Mouse (Mus musculus): ENCODE results near the gene Tmem161b. TPM values are rescaled to one million over a fixed set of nuclear protein-coding genes. Genes with fewer than 3 reads are reported as not detected.
"Not testable (repeated sequence)": the region's sequence is repeated elsewhere in the genome, so short reads cannot be mapped to it uniquely, and the experiment has no call there.

The Tmem161b gene
- polyA plus RNA-seq (2012; fragmentation: generic; extraction: Trizol) = 2.5 TPM

- Histone ChIP-seq H3K4me3 (peak within 1 kb of the TSS; percentile 92), H3K27me3 (ENCODE audit: control insufficient read depth, insufficient read depth, insufficient read length) (no peaks in the 10 kb centered on the region), H3K4me2 (ENCODE audit: low read depth) (peak within 1 kb of the TSS; percentile 91), H3K36me3 (ENCODE audit: control insufficient read depth, insufficient read depth) (peaks cover 3% of the 10 kb centered on the region), H3ac (ENCODE audit: control insufficient read depth, insufficient read length) (peak within 1 kb of the TSS; percentile 56), H3K79me2 (ENCODE audit: control insufficient read depth, insufficient read depth) (peaks cover 48% of the 10 kb centered on the region)
- no peak for TF ChIP-seq USF1 (IDR thresholded peaks at IDR 0.05; ENCODE audit: low read depth)
- TF ChIP-seq POLR2A (IDR thresholded peaks at IDR 0.05; ENCODE audit: insufficient read length, low read depth) = peak; percentile 27
Observed at GRCm38 (mm10) chr13:84221820-84222681, at the start of gene Tmem161b. Tmem161b (plus strand) TSS chr13:84222296.

DNA sequence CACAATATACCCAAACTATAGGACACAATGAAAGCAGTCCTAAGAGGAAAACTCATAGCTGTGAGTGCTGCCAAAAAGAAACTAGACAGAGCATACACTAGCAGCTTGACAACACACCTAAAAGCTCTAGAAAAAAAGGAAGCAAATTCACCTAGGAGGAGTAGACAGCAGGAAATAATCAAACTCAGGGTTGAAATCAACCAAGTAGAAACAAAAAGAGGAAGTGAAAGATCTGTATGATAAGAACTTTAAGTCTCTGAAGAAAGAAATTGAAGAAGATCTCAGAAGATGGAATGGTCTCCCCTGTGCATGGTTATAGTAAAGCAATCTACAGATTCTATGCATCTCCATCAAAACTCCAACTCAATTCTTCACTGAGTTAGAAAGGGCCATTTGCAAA is 36.3 kb upstream of the Tmem161b start:
- not testable (repeated sequence) for H3K4me3 ChIP-seq; H3ac ChIP-seq (ENCODE audit: control insufficient read depth, insufficient read length); H3K79me2 ChIP-seq (ENCODE audit: control insufficient read depth, insufficient read depth); H3K27me3 ChIP-seq (ENCODE audit: control insufficient read depth, insufficient read depth, insufficient read length); H3K4me2 ChIP-seq (ENCODE audit: low read depth); H3K36me3 ChIP-seq (ENCODE audit: control insufficient read depth, insufficient read depth)

GRCm38 (mm10) chr13:84192723-84193122 is 29.4 kb upstream of the Tmem161b start:
- TF ChIP-seq POLR2AphosphoS2 (IDR thresholded peaks at IDR 0.05; ENCODE audit: insufficient read length, low read depth) = no peak
- TF ChIP-seq REST (IDR thresholded peaks at IDR 0.05; ENCODE audit: insufficient read depth, insufficient read length) = no peak
- TF ChIP-seq SRF (IDR thresholded peaks at IDR 0.05; ENCODE audit: control insufficient read depth, insufficient read length, low read depth) = no peak
- TF ChIP-seq E2F4 (IDR thresholded peaks at IDR 0.05; ENCODE audit: insufficient read depth) = no peak
- TF ChIP-seq USF1 (IDR thresholded peaks at IDR 0.05; ENCODE audit: low read depth) = no peak
- TF ChIP-seq MYOG (IDR thresholded peaks at IDR 0.05; ENCODE audit: control insufficient read depth in 1 of 3, insufficient read depth in 1 of 3, insufficient read length in 2 of 3, low read depth in 2 of 3) = no peak
- TF ChIP-seq CEBPB (IDR thresholded peaks at IDR 0.05; ENCODE audit: insufficient read depth, poor library complexity, severe bottlenecking) = no peak
- TF ChIP-seq MAX (IDR thresholded peaks at IDR 0.05; ENCODE audit: low read depth) = no peak
- no peak for TF ChIP-seq TCF12 (IDR thresholded peaks at IDR 0.05; ENCODE audit: insufficient read depth, poor library complexity, severe bottlenecking)
- TF ChIP-seq MYOD1 (IDR thresholded peaks at IDR 0.05; ENCODE audit: control insufficient read depth in 1 of 3, insufficient read length in 2 of 3, low read depth in 2 of 3) = no peak
- TF ChIP-seq TCF3 (IDR thresholded peaks at IDR 0.05; ENCODE audit: insufficient read length, low read depth) = no peak
- TF ChIP-seq POLR2A (IDR thresholded peaks at IDR 0.05; ENCODE audit: insufficient read length, low read depth) = no peak
- Histone ChIP-seq H3K79me2 (ENCODE audit: control insufficient read depth, insufficient read depth) (no peaks in the 10 kb centered on the region), H3ac (ENCODE audit: control insufficient read depth, insufficient read length) (no peak overlapping the region)

DNA sequence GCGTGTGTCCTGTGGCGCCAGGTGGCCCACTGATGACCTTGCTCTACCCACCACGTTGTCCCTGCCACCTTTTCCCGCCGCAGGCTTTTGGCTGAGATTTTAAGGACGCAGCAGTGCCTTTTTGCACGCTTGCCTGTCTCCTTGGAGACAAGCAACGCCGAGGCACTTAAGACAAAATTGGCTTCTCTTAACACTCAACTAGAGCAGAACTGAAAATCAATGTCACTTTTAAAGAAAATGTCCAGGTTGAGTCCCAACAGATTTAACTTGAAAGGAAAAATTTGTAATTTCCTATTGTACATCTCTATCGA is 541 bp downstream of the Tmem161b start:
- Histone ChIP-seq H3K4me2 (ENCODE audit: low read depth) (peak overlapping the region; percentile 91), H3ac (ENCODE audit: control insufficient read depth, insufficient read length) (peak overlapping the region; percentile 56), H3K27me3 (ENCODE audit: control insufficient read depth, insufficient read depth, insufficient read length) (no peaks in the 10 kb centered on the region), H3K4me3 (peak overlapping the region; percentile 92), H3K79me2 (ENCODE audit: control insufficient read depth, insufficient read depth) (peaks cover 54% of the 10 kb centered on the region), H3K36me3 (ENCODE audit: control insufficient read depth, insufficient read depth) (peaks cover 3% of the 10 kb centered on the region)
- TF ChIP-seq E2F4 (IDR thresholded peaks at IDR 0.05; ENCODE audit: insufficient read depth) (no peak), MYOD1 (IDR thresholded peaks at IDR 0.05; ENCODE audit: control insufficient read depth in 1 of 3, insufficient read length in 2 of 3, low read depth in 2 of 3) (no peak), USF1 (IDR thresholded peaks at IDR 0.05; ENCODE audit: low read depth) (no peak), POLR2AphosphoS2 (IDR thresholded peaks at IDR 0.05; ENCODE audit: insufficient read length, low read depth) (no peak), POLR2A (IDR thresholded peaks at IDR 0.05; ENCODE audit: insufficient read length, low read depth) (no peak), MAX (IDR thresholded peaks at IDR 0.05; ENCODE audit: low read depth) (no peak), MYOG (IDR thresholded peaks at IDR 0.05; ENCODE audit: control insufficient read depth in 1 of 3, insufficient read depth in 1 of 3, insufficient read length in 2 of 3, low read depth in 2 of 3) (no peak), TCF3 (IDR thresholded peaks at IDR 0.05; ENCODE audit: insufficient read length, low read depth) (no peak), CEBPB (IDR thresholded peaks at IDR 0.05; ENCODE audit: insufficient read depth, poor library complexity, severe bottlenecking) (no peak), TCF12 (IDR thresholded peaks at IDR 0.05; ENCODE audit: insufficient read depth, poor library complexity, severe bottlenecking) (no peak), SRF (IDR thresholded peaks at IDR 0.05; ENCODE audit: control insufficient read depth, insufficient read length, low read depth) (no peak)

More at GRCm38 (mm10) chr13:84192723-84193122, 29.4 kb upstream of the Tmem161b start:
- Histone ChIP-seq H3K4me2 (ENCODE audit: low read depth) (no peak overlapping the region), H3K4me3 (no peak overlapping the region), H3K27me3 (ENCODE audit: control insufficient read depth, insufficient read depth, insufficient read length) (no peaks in the 10 kb centered on the region), H3K36me3 (ENCODE audit: control insufficient read depth, insufficient read depth) (no peaks in the 10 kb centered on the region)

GRCm38 (mm10) chr13:84223018-84223417 is 922 bp downstream of the Tmem161b start:
- Histone ChIP-seq H3ac (ENCODE audit: control insufficient read depth, insufficient read length) (peak overlapping the region; percentile 56), H3K79me2 (ENCODE audit: control insufficient read depth, insufficient read depth) (peaks cover 54% of the 10 kb centered on the region), H3K36me3 (ENCODE audit: control insufficient read depth, insufficient read depth) (peaks cover 3% of the 10 kb centered on the region), H3K27me3 (ENCODE audit: control insufficient read depth, insufficient read depth, insufficient read length) (no peaks in the 10 kb centered on the region), H3K4me3 (peak overlapping the region; percentile 92), H3K4me2 (ENCODE audit: low read depth) (peak overlapping the region; percentile 91)
- TF ChIP-seq MYOD1 (IDR thresholded peaks at IDR 0.05; ENCODE audit: control insufficient read depth in 1 of 3, insufficient read length in 2 of 3, low read depth in 2 of 3) (no peak), CEBPB (IDR thresholded peaks at IDR 0.05; ENCODE audit: insufficient read depth, poor library complexity, severe bottlenecking) (no peak), POLR2AphosphoS2 (IDR thresholded peaks at IDR 0.05; ENCODE audit: insufficient read length, low read depth) (no peak), USF1 (IDR thresholded peaks at IDR 0.05; ENCODE audit: low read depth) (no peak), POLR2A (IDR thresholded peaks at IDR 0.05; ENCODE audit: insufficient read length, low read depth) (no peak), TCF12 (IDR thresholded peaks at IDR 0.05; ENCODE audit: insufficient read depth, poor library complexity, severe bottlenecking) (no peak), TCF3 (IDR thresholded peaks at IDR 0.05; ENCODE audit: insufficient read length, low read depth) (no peak), MYOG (IDR thresholded peaks at IDR 0.05; ENCODE audit: control insufficient read depth in 1 of 3, insufficient read depth in 1 of 3, insufficient read length in 2 of 3, low read depth in 2 of 3) (no peak), E2F4 (IDR thresholded peaks at IDR 0.05; ENCODE audit: insufficient read depth) (no peak), SRF (IDR thresholded peaks at IDR 0.05; ENCODE audit: control insufficient read depth, insufficient read length, low read depth) (no peak), REST (IDR thresholded peaks at IDR 0.05; ENCODE audit: insufficient read depth, insufficient read length) (no peak), MAX (IDR thresholded peaks at IDR 0.05; ENCODE audit: low read depth) (no peak)

Measured in myocyte (in vitro differentiated cells).